Mouse (Mus musculus) urinary bladder, postnatal 4 days (tissue): ENCODE measurements around the gene Reln.

ENCODE experiments used
- DNase-seq, 2 experiments: peaks; one replicate each; pipeline ENCODE4 v3.0.0; 2021 to 2022; ENCODE audit warnings: low spot score in 2 of 2

Reln gene

DNA sequence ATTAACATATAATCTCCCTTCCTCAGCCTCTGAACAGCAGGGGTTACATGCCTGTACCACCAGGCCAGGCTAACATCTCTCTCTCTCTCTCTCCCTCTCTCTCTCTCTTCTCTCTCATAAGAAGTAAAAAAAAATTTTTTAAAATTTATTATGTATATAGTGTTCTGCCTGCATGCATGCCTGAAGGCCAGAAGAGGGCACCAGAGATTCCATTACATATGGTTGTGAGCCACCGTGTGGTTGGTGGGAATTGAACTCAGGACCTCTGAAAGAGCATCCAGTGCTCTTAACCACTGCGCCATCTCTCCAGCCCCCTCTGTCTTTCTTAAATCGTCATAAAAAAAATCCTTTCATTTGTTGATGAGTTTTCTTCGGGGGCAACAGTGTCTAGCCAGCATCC, 499.8 kb downstream of the Reln start:
- DNase-seq: no peak
